Mouse (Mus musculus) midbrain, embryonic 15.5 days (tissue): ENCODE data around the gene Endov. TPM values are rescaled to one million over a fixed set of nuclear protein-coding genes. Genes with fewer than 3 reads are reported as not detected.

Source experiments
- ATAC-seq: fragments of 200-750 bp; cut with Nextera tagmentation; replicated peaks from 2 replicates; pipeline ENCODE4 v1.8.0; 2017; ENCODE audit warnings: moderate TSS enrichment
- H3K27ac ChIP-seq: fragments of 300-500 bp; sonication (generic); 2 replicates; pipeline ENCODE4 v1.5.1; 2015; ENCODE audit warnings: mild to moderate bottlenecking, inconsistent platforms
- H3K27me3 ChIP-seq: fragments of 300-500 bp; sonication (generic); replicated peaks from 2 replicates; pipeline ENCODE4 v1.6.1; 2015; ENCODE audit warnings: inconsistent platforms
- H3K36me3 ChIP-seq: fragments of 300-500 bp; sonication (generic); replicated peaks from 2 replicates; pipeline ENCODE4 v1.6.1; 2015; ENCODE audit warnings: inconsistent platforms
- H3K4me1 ChIP-seq: fragments of 300-500 bp; sonication (generic); 2 replicates; pipeline ENCODE4 v1.6.1; 2015; ENCODE audit warnings: inconsistent platforms
- H3K4me2 ChIP-seq: fragments of 300-500 bp; sonication (generic); 2 replicates; pipeline ENCODE4 v1.6.1; 2015; ENCODE audit warnings: inconsistent platforms, mild to moderate bottlenecking, moderate library complexity
- H3K4me3 ChIP-seq: fragments of 300-500 bp; sonication (generic); 2 replicates; pipeline ENCODE4 v1.5.1; 2015; ENCODE audit warnings: mild to moderate bottlenecking, inconsistent platforms
- H3K9ac ChIP-seq: fragments of 300-500 bp; sonication (generic); 2 replicates; pipeline ENCODE4 v1.6.1; 2015; ENCODE audit warnings: mild to moderate bottlenecking, inconsistent platforms
- H3K9me3 ChIP-seq: fragments of 300-500 bp; sonication (generic); 2 replicates; pipeline ENCODE4 v1.6.1; 2016; ENCODE audit warnings: inconsistent platforms
- WGBS: fragments of 180-500 bp; shearing (Covaris S2); methylation state at CpG from one replicate; pipeline ENCODE4 v1.1.7; 2015; ENCODE audit warnings: mixed read lengths; 5-methylcytosine and 5-hydroxymethylcytosine counted together
- polyA plus RNA-seq: library from polyadenylated mRNA; unstranded; fragments of >200 nt; fragmentation: Nextera tagmentation; extraction: Ambion mirVana; gene quantifications from 2 replicates; pipeline ENCODE4 v1.2.1, GENCODE M21; 2015

The Endov gene
- polyA plus RNA-seq, 1 experiment from 2014 or later = 22.2 TPM

GRCm38 (mm10) chr11:119549371-119549811, 58.2 kb downstream of the Endov start:
- Histone ChIP-seq H3K4me1 (peaks cover 55% of the 10 kb centered on the region), H3K27me3 (peaks cover 24% of the 10 kb centered on the region), H3K36me3 (no peaks in the 10 kb centered on the region), H3K9ac (peak overlapping the region; percentile 65), H3K9me3 (no peaks in the 10 kb centered on the region), H3K27ac (peak overlapping the region; percentile 35), H3K4me2 (peak overlapping the region; percentile 98), H3K4me3 (peak overlapping the region; percentile 76)
- ATAC-seq = no peak
- WGBS = under 1% methylated on average over 43 of the region's 43 CpGs

- no peak for ATAC-seq
- Histone ChIP-seq H3K36me3 (no peaks in the 10 kb centered on the region), H3K9ac (no peak overlapping the region), H3K4me1 (peaks cover 44% of the 10 kb centered on the region), H3K27ac (no peak overlapping the region), H3K27me3 (peaks cover 13% of the 10 kb centered on the region), H3K4me2 (no peak overlapping the region), H3K4me3 (no peak overlapping the region), H3K9me3 (no peaks in the 10 kb centered on the region)
- WGBS = 49% methylated on average over 10 of the region's 10 CpGs
These were observed 59.6 kb downstream of the Endov start for GRCm38 (mm10) chr11:119550546-119551335.

GRCm38 (mm10) chr11:119551468-119551867, 60.3 kb downstream of the Endov start:
- H3K4me1 ChIP-seq = peaks cover 37% of the 10 kb centered on the region
- H3K27me3 ChIP-seq = peaks cover 17% of the 10 kb centered on the region
- no peak overlapping the region for H3K4me2 ChIP-seq
- no peaks in the 10 kb centered on the region for H3K9me3 ChIP-seq
- ATAC-seq = no peak
- 50% methylated on average over 3 of the region's 3 CpGs for WGBS
- no peak overlapping the region for H3K27ac ChIP-seq
- H3K9ac ChIP-seq = no peak overlapping the region
- H3K4me3 ChIP-seq = no peak overlapping the region
- H3K36me3 ChIP-seq = no peaks in the 10 kb centered on the region

- Histone ChIP-seq H3K9me3 (no peaks in the 10 kb centered on the region), H3K27me3 (peaks cover 15% of the 10 kb centered on the region), H3K4me1 (peaks cover 33% of the 10 kb centered on the region), H3K27ac (no peak overlapping the region), H3K36me3 (no peaks in the 10 kb centered on the region), H3K9ac (no peak overlapping the region), H3K4me2 (no peak overlapping the region), H3K4me3 (no peak overlapping the region)
- 48% methylated on average over 1 of the region's 1 CpGs for WGBS
- ATAC-seq = no peak
These were observed 61.2 kb downstream of the Endov start for GRCm38 (mm10) chr11:119552301-119552700.

GRCm38 (mm10) chr11:119552902-119553802, 62.0 kb downstream of the Endov start:
- no peak for ATAC-seq
- H3K4me3 ChIP-seq = no peak overlapping the region
- H3K27me3 ChIP-seq = peaks cover 15% of the 10 kb centered on the region
- no peak overlapping the region for H3K27ac ChIP-seq
- peaks cover 36% of the 10 kb centered on the region for H3K4me1 ChIP-seq
- 73% methylated on average over 9 of the region's 9 CpGs for WGBS
- no peaks in the 10 kb centered on the region for H3K36me3 ChIP-seq
- H3K9me3 ChIP-seq = no peaks in the 10 kb centered on the region
- H3K9ac ChIP-seq = no peak overlapping the region
- H3K4me2 ChIP-seq = no peak overlapping the region

GRCm38 (mm10) chr11:119554706-119555105, 63.6 kb downstream of the Endov start:
- WGBS = 78% methylated on average over 7 of the region's 7 CpGs
- ATAC-seq = no peak

GRCm38 (mm10) chr11:119555170-119555569, 64.0 kb downstream of the Endov start:
- H3K9me3 ChIP-seq = no peaks in the 10 kb centered on the region
- peaks cover 8% of the 10 kb centered on the region for H3K27me3 ChIP-seq
- H3K9ac ChIP-seq = no peak overlapping the region
- H3K36me3 ChIP-seq = no peaks in the 10 kb centered on the region
- ATAC-seq = no peak
- H3K27ac ChIP-seq = no peak overlapping the region
- no peak overlapping the region for H3K4me2 ChIP-seq
- 88% methylated on average over 7 of the region's 7 CpGs for WGBS
- H3K4me3 ChIP-seq = no peak overlapping the region
- peaks cover 39% of the 10 kb centered on the region for H3K4me1 ChIP-seq

More at GRCm38 (mm10) chr11:119554706-119555105, 63.6 kb downstream of the Endov start:
- Histone ChIP-seq H3K4me3 (no peak overlapping the region), H3K9ac (no peak overlapping the region), H3K9me3 (no peaks in the 10 kb centered on the region), H3K27me3 (peaks cover 11% of the 10 kb centered on the region), H3K4me1 (peaks cover 36% of the 10 kb centered on the region), H3K36me3 (no peaks in the 10 kb centered on the region), H3K27ac (no peak overlapping the region), H3K4me2 (no peak overlapping the region)

- Histone ChIP-seq H3K4me1 (peaks cover 32% of the 10 kb centered on the region), H3K9ac (peak overlapping the region; percentile 13; the same call in 1 of the 2 replicates), H3K4me3 (no peak overlapping the region), H3K9me3 (no peaks in the 10 kb centered on the region), H3K4me2 (peak overlapping the region; percentile 28), H3K27me3 (peaks cover 9% of the 10 kb centered on the region; the same call in 1 of the 2 replicates), H3K36me3 (no peaks in the 10 kb centered on the region), H3K27ac (peak overlapping the region; percentile 83)
- ATAC-seq = peak; percentile 69
- WGBS = 8% methylated on average over 17 of the region's 17 CpGs
These were observed 67.1 kb downstream of the Endov start for GRCm38 (mm10) chr11:119557940-119558869.

- H3K36me3 ChIP-seq = no peaks in the 10 kb centered on the region
- H3K27me3 ChIP-seq = peaks cover 15% of the 10 kb centered on the region; the same call in 1 of the 2 replicates
- H3K9ac ChIP-seq = no peak overlapping the region
- H3K4me2 ChIP-seq = peak overlapping the region; percentile 28
- peak overlapping the region; percentile 83 for H3K27ac ChIP-seq
- no peak overlapping the region for H3K4me3 ChIP-seq
- WGBS = 6% methylated on average over 9 of the region's 9 CpGs
- no peaks in the 10 kb centered on the region for H3K9me3 ChIP-seq
- ATAC-seq = peak; percentile 79
- peaks cover 32% of the 10 kb centered on the region for H3K4me1 ChIP-seq
These were observed 67.9 kb downstream of the Endov start for GRCm38 (mm10) chr11:119558870-119559610.
